Mouse (Mus musculus) lung, postnatal 0 days (tissue): ENCODE data around the gene Ctsk.

Experiments used
- CTCF ChIP-seq: IDR thresholded peaks from 2 replicates; pipeline ENCODE4 v1.5.1; 2016; ENCODE audit warnings: antibody characterized with exemption, mild to moderate bottlenecking
- EP300 ChIP-seq: IDR thresholded peaks from 2 replicates; pipeline ENCODE4 v1.6.1; 2016; ENCODE audit warnings: antibody characterized with exemption, mild to moderate bottlenecking, control low read depth

DNA sequence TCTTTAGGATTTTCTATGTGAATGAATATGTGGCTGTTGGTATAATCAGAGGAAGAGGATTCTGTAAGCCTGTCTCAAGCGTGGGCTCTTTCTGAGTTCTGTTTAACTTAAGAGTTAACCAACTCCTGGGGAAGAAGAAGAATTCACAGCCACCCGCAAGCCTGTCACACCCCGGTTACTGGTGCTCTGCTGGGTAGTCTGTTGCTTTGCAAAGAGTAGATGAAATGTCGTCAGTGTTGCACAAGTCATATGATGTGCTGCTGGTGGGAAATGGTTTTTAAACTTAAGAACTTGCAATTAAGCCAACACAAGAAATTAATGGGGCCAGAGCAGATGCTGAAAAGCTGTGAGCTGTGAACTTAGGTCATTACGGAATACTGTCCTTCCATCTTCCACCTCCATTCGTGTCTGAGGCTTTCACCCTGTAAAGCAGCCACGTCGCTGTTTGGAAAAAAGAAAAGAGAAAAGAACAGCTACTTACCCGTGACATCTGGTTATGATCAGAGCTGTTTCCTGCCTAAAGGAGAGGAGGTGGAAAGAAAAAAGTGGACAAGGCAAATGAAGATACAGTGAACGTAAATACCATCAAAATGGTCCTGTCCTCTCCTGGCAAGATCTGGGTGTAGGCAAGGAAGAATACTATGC lies 562 bp downstream of the Ctsk start:
- no peak for TF ChIP-seq EP300
- no peak for TF ChIP-seq CTCF
